Mouse (Mus musculus) midbrain, embryonic 15.5 days (tissue): ENCODE measurements around the gene Prpf40b. TPM values are rescaled to one million over a fixed set of nuclear protein-coding genes. Genes with fewer than 3 reads are reported as not detected.

Source experiments
- ATAC-seq: fragments of 200-750 bp; cut with Nextera tagmentation; replicated peaks from 2 replicates; pipeline ENCODE4 v1.8.0; 2017; ENCODE audit warnings: moderate TSS enrichment
- H3K27ac ChIP-seq: fragments of 300-500 bp; sonication (generic); 2 replicates; pipeline ENCODE4 v1.5.1; 2015; ENCODE audit warnings: mild to moderate bottlenecking, inconsistent platforms
- H3K27me3 ChIP-seq: fragments of 300-500 bp; sonication (generic); replicated peaks from 2 replicates; pipeline ENCODE4 v1.6.1; 2015; ENCODE audit warnings: inconsistent platforms
- H3K36me3 ChIP-seq: fragments of 300-500 bp; sonication (generic); replicated peaks from 2 replicates; pipeline ENCODE4 v1.6.1; 2015; ENCODE audit warnings: inconsistent platforms
- H3K4me1 ChIP-seq: fragments of 300-500 bp; sonication (generic); 2 replicates; pipeline ENCODE4 v1.6.1; 2015; ENCODE audit warnings: inconsistent platforms
- H3K4me2 ChIP-seq: fragments of 300-500 bp; sonication (generic); 2 replicates; pipeline ENCODE4 v1.6.1; 2015; ENCODE audit warnings: inconsistent platforms, mild to moderate bottlenecking, moderate library complexity
- H3K4me3 ChIP-seq: fragments of 300-500 bp; sonication (generic); 2 replicates; pipeline ENCODE4 v1.5.1; 2015; ENCODE audit warnings: mild to moderate bottlenecking, inconsistent platforms
- H3K9ac ChIP-seq: fragments of 300-500 bp; sonication (generic); 2 replicates; pipeline ENCODE4 v1.6.1; 2015; ENCODE audit warnings: mild to moderate bottlenecking, inconsistent platforms
- H3K9me3 ChIP-seq: fragments of 300-500 bp; sonication (generic); 2 replicates; pipeline ENCODE4 v1.6.1; 2016; ENCODE audit warnings: inconsistent platforms
- WGBS: fragments of 180-500 bp; shearing (Covaris S2); methylation state at CpG from one replicate; pipeline ENCODE4 v1.1.7; 2015; ENCODE audit warnings: mixed read lengths; 5-methylcytosine and 5-hydroxymethylcytosine counted together
- polyA plus RNA-seq: library from polyadenylated mRNA; unstranded; fragments of >200 nt; fragmentation: Nextera tagmentation; extraction: Ambion mirVana; gene quantifications from 2 replicates; pipeline ENCODE4 v1.2.1, GENCODE M21; 2015

Gene Prpf40b
- polyA plus RNA-seq, 1 experiment from 2014 or later: 132 TPM

- Histone ChIP-seq H3K4me1 (peaks cover 24% of the 10 kb centered on the region), H3K4me3 (peak within 1 kb of the TSS; percentile 78), H3K27ac (peak within 1 kb of the TSS; percentile 87), H3K9me3 (no peaks in the 10 kb centered on the region), H3K4me2 (peak within 1 kb of the TSS; percentile 64), H3K36me3 (no peaks in the 10 kb centered on the region), H3K9ac (peak within 1 kb of the TSS; percentile 77), H3K27me3 (no peaks in the 10 kb centered on the region)
- under 1% methylated on average over 14 of the region's 17 CpGs for WGBS
- ATAC-seq: peak; percentile 38
Observed at GRCm38 (mm10) chr15:99295484-99295981, 646 bp downstream of the Prpf40b start, which contains the start of gene Fam186b. TSS of gene Fam186b (minus strand) at chr15:99295888.

GRCm38 (mm10) chr15:99296213-99296612 is 1.3 kb downstream of the Prpf40b start:
- Histone ChIP-seq H3K9ac (peak overlapping the region; percentile 77), H3K9me3 (no peaks in the 10 kb centered on the region), H3K36me3 (no peaks in the 10 kb centered on the region), H3K27ac (peak overlapping the region; percentile 87; the same call in 1 of the 2 replicates), H3K4me2 (peak overlapping the region; percentile 64), H3K4me3 (peak overlapping the region; percentile 78), H3K27me3 (no peaks in the 10 kb centered on the region), H3K4me1 (peaks cover 24% of the 10 kb centered on the region)
- WGBS: 42% methylated on average over 5 of the region's 5 CpGs
- ATAC-seq: no peak

GRCm38 (mm10) chr15:99307476-99307875 is 12.6 kb downstream of the Prpf40b start:
- WGBS: 89% methylated on average over 9 of the region's 9 CpGs
- Histone ChIP-seq H3K4me1 (no peaks in the 10 kb centered on the region), H3K36me3 (peaks cover 65% of the 10 kb centered on the region), H3K27me3 (no peaks in the 10 kb centered on the region), H3K9me3 (no peaks in the 10 kb centered on the region), H3K4me3 (no peak overlapping the region), H3K27ac (no peak overlapping the region), H3K4me2 (no peak overlapping the region), H3K9ac (no peak overlapping the region)
- no peak for ATAC-seq

GRCm38 (mm10) chr15:99309549-99309948 is 14.7 kb downstream of the Prpf40b start:
- ATAC-seq: no peak
- H3K36me3 ChIP-seq: peaks cover 78% of the 10 kb centered on the region
- H3K4me1 ChIP-seq: no peaks in the 10 kb centered on the region
- no peak overlapping the region for H3K4me2 ChIP-seq
- no peak overlapping the region for H3K4me3 ChIP-seq
- H3K27me3 ChIP-seq: no peaks in the 10 kb centered on the region
- H3K9me3 ChIP-seq: no peaks in the 10 kb centered on the region
- H3K27ac ChIP-seq: no peak overlapping the region
- WGBS: 93% methylated on average over 9 of the region's 9 CpGs
- H3K9ac ChIP-seq: no peak overlapping the region

GRCm38 (mm10) chr15:99310617-99311016 is 15.7 kb downstream of the Prpf40b start:
- H3K27me3 ChIP-seq: no peaks in the 10 kb centered on the region
- ATAC-seq: no peak
- H3K9ac ChIP-seq: no peak overlapping the region
- H3K4me2 ChIP-seq: no peak overlapping the region
- no peaks in the 10 kb centered on the region for H3K9me3 ChIP-seq
- no peaks in the 10 kb centered on the region for H3K4me1 ChIP-seq
- H3K4me3 ChIP-seq: no peak overlapping the region
- WGBS: 95% methylated on average over 5 of the region's 5 CpGs
- H3K27ac ChIP-seq: no peak overlapping the region
- peaks cover 80% of the 10 kb centered on the region for H3K36me3 ChIP-seq

GRCm38 (mm10) chr15:99314891-99315290 is 20.0 kb downstream of the Prpf40b start:
- H3K4me2 ChIP-seq: no peak overlapping the region
- no peaks in the 10 kb centered on the region for H3K9me3 ChIP-seq
- WGBS: 93% methylated on average over 16 of the region's 16 CpGs
- H3K9ac ChIP-seq: no peak overlapping the region
- no peaks in the 10 kb centered on the region for H3K27me3 ChIP-seq
- no peaks in the 10 kb centered on the region; the same call in 1 of the 2 replicates for H3K4me1 ChIP-seq
- peaks cover 69% of the 10 kb centered on the region for H3K36me3 ChIP-seq
- no peak overlapping the region for H3K4me3 ChIP-seq
- no peak overlapping the region for H3K27ac ChIP-seq
- no peak for ATAC-seq

GRCm38 (mm10) chr15:99316314-99317266 is 21.7 kb downstream of the Prpf40b start:
- Histone ChIP-seq H3K4me1 (no peaks in the 10 kb centered on the region; the same call in 1 of the 2 replicates), H3K27ac (peak overlapping the region; percentile 78), H3K27me3 (no peaks in the 10 kb centered on the region), H3K36me3 (peaks cover 66% of the 10 kb centered on the region), H3K9me3 (no peaks in the 10 kb centered on the region), H3K4me2 (no peak overlapping the region), H3K4me3 (no peak overlapping the region), H3K9ac (no peak overlapping the region)
- peak; percentile 57 for ATAC-seq
- WGBS: 81% methylated on average over 16 of the region's 16 CpGs

GRCm38 (mm10) chr15:99317267-99317651 is 22.4 kb downstream of the Prpf40b start:
- no peak overlapping the region for H3K4me2 ChIP-seq
- peaks cover 60% of the 10 kb centered on the region for H3K36me3 ChIP-seq
- peak; percentile 29; the same call in 1 of the 2 replicates for ATAC-seq
- no peaks in the 10 kb centered on the region for H3K9me3 ChIP-seq
- no peak overlapping the region for H3K9ac ChIP-seq
- no peaks in the 10 kb centered on the region; the same call in 1 of the 2 replicates for H3K4me1 ChIP-seq
- 84% methylated on average over 2 of the region's 2 CpGs for WGBS
- no peaks in the 10 kb centered on the region for H3K27me3 ChIP-seq
- no peak overlapping the region for H3K4me3 ChIP-seq
- peak overlapping the region; percentile 78 for H3K27ac ChIP-seq

GRCm38 (mm10) chr15:99318071-99318470 is 23.2 kb downstream of the Prpf40b start:
- Histone ChIP-seq H3K4me3 (no peak overlapping the region), H3K36me3 (peaks cover 57% of the 10 kb centered on the region), H3K27me3 (no peaks in the 10 kb centered on the region), H3K4me1 (no peaks in the 10 kb centered on the region; the same call in 1 of the 2 replicates), H3K9me3 (no peaks in the 10 kb centered on the region), H3K27ac (no peak overlapping the region), H3K9ac (no peak overlapping the region), H3K4me2 (no peak overlapping the region)
- ATAC-seq: no peak
- WGBS: 96% methylated on average over 6 of the region's 6 CpGs

- H3K4me1 ChIP-seq: no peaks in the 10 kb centered on the region; the same call in 1 of the 2 replicates
- H3K27me3 ChIP-seq: no peaks in the 10 kb centered on the region
- H3K27ac ChIP-seq: no peak overlapping the region
- H3K4me2 ChIP-seq: no peak overlapping the region
- no peak overlapping the region for H3K9ac ChIP-seq
- no peaks in the 10 kb centered on the region for H3K9me3 ChIP-seq
- H3K36me3 ChIP-seq: peaks cover 54% of the 10 kb centered on the region
- no peak overlapping the region for H3K4me3 ChIP-seq
- 90% methylated on average over 14 of the region's 14 CpGs for WGBS
- no peak for ATAC-seq
Observed at GRCm38 (mm10) chr15:99318861-99319410, 24.0 kb downstream of the Prpf40b start.

- H3K27me3 ChIP-seq: no peaks in the 10 kb centered on the region
- WGBS: 62% methylated on average over 3 of the region's 3 CpGs
- H3K27ac ChIP-seq: no peak overlapping the region
- no peak for ATAC-seq
- no peak overlapping the region for H3K4me2 ChIP-seq
- no peak overlapping the region for H3K9ac ChIP-seq
- peaks cover 53% of the 10 kb centered on the region for H3K36me3 ChIP-seq
- H3K9me3 ChIP-seq: no peaks in the 10 kb centered on the region
- H3K4me3 ChIP-seq: no peak overlapping the region
- no peaks in the 10 kb centered on the region; the same call in 1 of the 2 replicates for H3K4me1 ChIP-seq
Observed at GRCm38 (mm10) chr15:99319411-99319871, 24.6 kb downstream of the Prpf40b start.

GRCm38 (mm10) chr15:99320168-99320674 is 25.3 kb downstream of the Prpf40b start:
- Histone ChIP-seq H3K27ac (no peak overlapping the region), H3K4me2 (no peak overlapping the region), H3K36me3 (peaks cover 46% of the 10 kb centered on the region), H3K9me3 (no peaks in the 10 kb centered on the region), H3K4me1 (no peaks in the 10 kb centered on the region; the same call in 1 of the 2 replicates), H3K9ac (no peak overlapping the region), H3K4me3 (no peak overlapping the region), H3K27me3 (no peaks in the 10 kb centered on the region)
- WGBS: 80% methylated on average over 10 of the region's 10 CpGs
- no peak for ATAC-seq
